Mouse (Mus musculus): ENCODE results near the gene Sorcs3. TPM values are rescaled to one million over a fixed set of nuclear protein-coding genes. Genes with fewer than 3 reads are reported as not detected.

Gene Sorcs3
- polyA plus RNA-seq, 1 experiment, result 0.03 TPM

DNA sequence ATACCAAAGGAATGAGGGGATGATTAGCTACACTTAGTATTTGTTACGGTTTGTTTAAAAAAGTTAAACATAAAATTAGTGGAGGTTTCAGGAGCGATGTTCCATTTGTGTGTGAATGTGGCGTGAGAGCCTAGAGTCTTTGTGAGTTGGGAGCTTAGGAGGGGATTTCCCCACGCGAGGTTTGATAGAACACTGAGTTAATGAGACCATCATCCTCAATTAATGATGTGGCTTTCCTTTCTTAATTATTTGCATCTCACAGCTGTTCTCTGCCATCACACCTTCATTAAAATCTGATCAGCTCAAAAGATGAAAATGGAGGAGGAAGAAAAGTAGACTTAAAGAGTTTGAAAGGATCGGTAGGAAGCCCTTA is 104.5 kb downstream of the Sorcs3 start:
- 90% methylated on average over 6 of the region's 6 CpGs for WGBS
- no peaks in the 10 kb centered on the region for H3K4me1 ChIP-seq (ENCODE audit: control insufficient read depth, insufficient read depth, insufficient read length, low read length)
- no peaks in the 10 kb centered on the region for H3K36me3 ChIP-seq (ENCODE audit: control insufficient read depth, insufficient read depth, low read length)
- H3K27ac ChIP-seq (ENCODE audit: insufficient read depth, low read depth, low read length), result no peak overlapping the region
- H3K27me3 ChIP-seq (ENCODE audit: control insufficient read depth, insufficient read depth, low read length), result no peaks in the 10 kb centered on the region
- H3K4me3 ChIP-seq (ENCODE audit: low read depth, low read length), result no peak overlapping the region
- TF ChIP-seq CTCF (IDR thresholded peaks at IDR 0.05; ENCODE audit: extremely low read depth, insufficient read length, insufficient replicate concordance, low read depth, low read length), result no peak
- no peak for TF ChIP-seq POLR2A (IDR thresholded peaks at IDR 0.05; ENCODE audit: low read depth, low read length)

DNA sequence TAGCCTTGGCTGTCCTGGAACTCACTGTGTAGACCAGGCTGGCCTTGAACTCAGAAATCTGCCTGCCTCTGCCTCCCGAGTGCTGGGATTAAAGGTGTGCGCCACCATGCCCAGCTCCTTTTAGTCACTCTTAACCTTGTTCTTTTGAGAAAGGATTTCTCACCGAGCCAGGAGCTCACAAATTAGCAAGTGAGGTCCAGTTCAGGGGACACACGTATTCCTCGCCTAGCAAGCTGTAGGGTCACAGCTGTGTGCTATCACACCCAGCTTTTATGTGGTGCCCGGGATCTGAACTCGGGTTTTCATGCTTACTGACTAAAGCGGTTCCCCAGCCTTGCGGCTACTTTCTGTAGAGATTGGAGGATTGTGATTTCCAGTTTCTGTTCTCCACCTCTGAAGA is 108.0 kb downstream of the Sorcs3 start:
- no peak overlapping the region for H3K4me3 ChIP-seq (ENCODE audit: low read depth, low read length)
- no peaks in the 10 kb centered on the region for H3K27me3 ChIP-seq (ENCODE audit: control insufficient read depth, insufficient read depth, low read length)
- no peak overlapping the region for H3K27ac ChIP-seq (ENCODE audit: insufficient read depth, low read depth, low read length)
- 90% methylated on average over 9 of the region's 9 CpGs for WGBS
- TF ChIP-seq POLR2A (IDR thresholded peaks at IDR 0.05; ENCODE audit: low read depth, low read length) (no peak), CTCF (IDR thresholded peaks at IDR 0.05; ENCODE audit: extremely low read depth, insufficient read length, insufficient replicate concordance, low read depth, low read length) (no peak)
- no peaks in the 10 kb centered on the region for H3K36me3 ChIP-seq (ENCODE audit: control insufficient read depth, insufficient read depth, low read length)
- no peaks in the 10 kb centered on the region for H3K4me1 ChIP-seq (ENCODE audit: control insufficient read depth, insufficient read depth, insufficient read length, low read length)

DNA sequence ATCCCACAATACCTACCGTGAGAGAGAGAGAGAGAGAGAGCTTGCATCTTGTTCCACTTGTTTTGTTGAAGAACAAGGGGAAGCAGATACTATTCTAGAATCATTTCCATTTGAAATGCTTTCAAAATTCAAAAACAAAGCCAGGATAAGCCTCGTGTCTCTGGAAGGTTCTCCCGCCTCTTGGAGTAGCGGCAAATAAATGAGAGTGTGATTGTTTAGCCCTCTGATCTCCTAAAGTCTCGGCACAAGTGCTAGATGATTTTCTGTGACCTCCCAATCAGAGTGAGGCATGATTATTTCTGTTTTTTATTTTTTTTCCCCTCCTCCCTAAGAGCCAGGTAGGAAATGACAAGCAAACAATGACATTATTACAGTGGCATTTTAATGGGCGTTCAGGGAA is 121.3 kb downstream of the Sorcs3 start:
- TF ChIP-seq POLR2A (IDR thresholded peaks at IDR 0.05; ENCODE audit: low read depth, low read length) (no peak), CTCF (IDR thresholded peaks at IDR 0.05; ENCODE audit: extremely low read depth, insufficient read length, insufficient replicate concordance, low read depth, low read length) (no peak)
- no peak overlapping the region for H3K27ac ChIP-seq (ENCODE audit: insufficient read depth, low read depth, low read length)
- H3K27me3 ChIP-seq (ENCODE audit: control insufficient read depth, insufficient read depth, low read length), result no peaks in the 10 kb centered on the region
- 66% methylated on average over 6 of the region's 6 CpGs for WGBS
- no peak overlapping the region for H3K4me3 ChIP-seq (ENCODE audit: low read depth, low read length)
- H3K4me1 ChIP-seq (ENCODE audit: control insufficient read depth, insufficient read depth, insufficient read length, low read length), result no peaks in the 10 kb centered on the region
- no peaks in the 10 kb centered on the region for H3K36me3 ChIP-seq (ENCODE audit: control insufficient read depth, insufficient read depth, low read length)

DNA sequence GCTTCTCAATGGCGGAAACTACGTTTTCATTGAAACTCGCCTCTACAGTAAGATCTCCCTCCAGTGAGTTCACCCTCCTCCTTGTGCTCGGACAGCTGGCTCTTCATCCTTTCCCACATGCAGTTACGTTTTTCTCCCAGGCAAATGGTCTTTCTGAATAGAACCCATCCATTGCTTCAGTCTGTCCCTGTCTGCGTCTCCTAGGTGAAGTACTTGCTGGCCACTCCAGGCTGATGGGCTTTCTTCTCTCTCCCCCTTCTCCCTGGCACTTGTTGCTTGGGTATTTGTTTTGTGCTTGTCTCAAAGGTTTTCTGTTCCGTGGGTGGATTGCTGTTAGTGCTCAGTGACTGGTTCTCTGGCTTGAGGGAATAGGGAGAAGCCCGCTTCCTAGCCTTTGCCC is 122.3 kb downstream of the Sorcs3 start:
- no peak for TF ChIP-seq CTCF (IDR thresholded peaks at IDR 0.05; ENCODE audit: extremely low read depth, insufficient read length, insufficient replicate concordance, low read depth, low read length)
- no peak for TF ChIP-seq POLR2A (IDR thresholded peaks at IDR 0.05; ENCODE audit: low read depth, low read length)
- Histone ChIP-seq H3K27me3 (ENCODE audit: control insufficient read depth, insufficient read depth, low read length) (no peaks in the 10 kb centered on the region), H3K27ac (ENCODE audit: insufficient read depth, low read depth, low read length) (no peak overlapping the region), H3K4me1 (ENCODE audit: control insufficient read depth, insufficient read depth, insufficient read length, low read length) (no peaks in the 10 kb centered on the region), H3K4me3 (ENCODE audit: low read depth, low read length) (no peak overlapping the region), H3K36me3 (ENCODE audit: control insufficient read depth, insufficient read depth, low read length) (no peaks in the 10 kb centered on the region)
- WGBS, result 82% methylated on average over 8 of the region's 8 CpGs

DNA sequence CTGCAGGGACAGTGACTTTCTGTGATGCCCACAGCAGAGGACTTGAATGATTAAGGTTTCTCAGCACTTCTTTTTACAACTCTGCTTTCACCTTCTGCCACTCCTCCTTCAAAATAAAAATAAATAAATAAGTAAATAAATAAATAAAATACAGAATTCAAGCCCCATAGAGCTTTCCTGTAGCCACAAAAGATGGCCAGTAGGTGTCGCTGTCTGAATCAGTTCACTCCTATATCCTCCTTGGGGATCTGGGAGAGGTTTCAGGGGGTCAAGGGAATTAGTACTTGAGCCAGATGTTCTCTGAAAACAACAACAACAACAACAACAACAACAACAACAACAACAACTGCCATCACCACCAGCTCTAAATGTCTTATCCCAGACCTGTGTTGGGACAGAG is 125.8 kb downstream of the Sorcs3 start:
- Histone ChIP-seq H3K4me3 (ENCODE audit: low read depth, low read length) (no peak overlapping the region), H3K27me3 (ENCODE audit: control insufficient read depth, insufficient read depth, low read length) (no peaks in the 10 kb centered on the region), H3K4me1 (ENCODE audit: control insufficient read depth, insufficient read depth, insufficient read length, low read length) (no peaks in the 10 kb centered on the region), H3K36me3 (ENCODE audit: control insufficient read depth, insufficient read depth, low read length) (no peaks in the 10 kb centered on the region), H3K27ac (ENCODE audit: insufficient read depth, low read depth, low read length) (no peak overlapping the region)
- TF ChIP-seq POLR2A (IDR thresholded peaks at IDR 0.05; ENCODE audit: low read depth, low read length) (no peak), CTCF (IDR thresholded peaks at IDR 0.05; ENCODE audit: extremely low read depth, insufficient read length, insufficient replicate concordance, low read depth, low read length) (no peak)
- WGBS, result 17% methylated on average over 1 of the region's 1 CpGs

DNA sequence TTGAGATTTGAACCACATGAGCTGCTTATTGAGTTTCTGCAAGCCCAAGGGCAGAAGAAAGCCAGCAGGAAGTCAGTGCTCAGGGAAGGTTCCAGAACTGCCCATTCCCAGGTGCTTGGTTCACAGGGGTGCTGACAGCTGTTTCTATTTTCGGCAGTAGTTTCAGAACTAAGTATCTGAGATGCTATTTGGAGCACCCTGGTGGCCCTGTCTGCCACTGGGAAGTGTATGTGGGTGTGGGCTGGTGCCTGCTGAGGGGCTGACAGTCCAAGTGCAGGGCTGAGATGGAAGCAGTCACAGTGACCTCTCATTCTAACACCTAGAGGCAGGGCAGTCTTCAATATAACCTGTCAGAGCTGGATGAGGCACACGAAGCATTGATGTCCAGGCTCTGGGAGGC is 127.3 kb downstream of the Sorcs3 start:
- WGBS, result 65% methylated on average over 2 of the region's 2 CpGs

DNA sequence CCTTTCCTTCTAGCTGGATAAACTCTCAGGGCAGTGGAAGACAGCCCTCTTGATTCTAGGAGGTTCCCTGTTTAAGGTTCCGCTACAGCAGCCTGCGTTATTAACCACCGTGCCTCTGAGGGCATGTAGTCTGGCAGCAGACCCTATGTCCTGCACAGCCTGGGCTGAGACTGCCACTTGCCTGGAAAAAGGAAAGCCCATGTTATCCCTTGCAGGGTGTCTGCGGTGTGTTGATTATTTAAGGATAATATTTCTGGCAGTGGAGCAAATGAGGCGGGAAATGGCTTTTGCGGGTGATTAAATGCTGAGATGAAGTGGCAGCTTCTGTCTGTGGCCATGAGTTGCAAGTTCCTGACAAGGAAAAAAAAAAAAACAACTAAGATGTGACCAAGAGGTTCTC is 131.6 kb downstream of the Sorcs3 start:
- no peaks in the 10 kb centered on the region for H3K27me3 ChIP-seq (ENCODE audit: control insufficient read depth, insufficient read depth, low read length)
- no peaks in the 10 kb centered on the region for H3K4me1 ChIP-seq (ENCODE audit: control insufficient read depth, insufficient read depth, insufficient read length, low read length)
- no peak for TF ChIP-seq CTCF (IDR thresholded peaks at IDR 0.05; ENCODE audit: extremely low read depth, insufficient read length, insufficient replicate concordance, low read depth, low read length)
- no peak for TF ChIP-seq POLR2A (IDR thresholded peaks at IDR 0.05; ENCODE audit: low read depth, low read length)
- H3K4me3 ChIP-seq (ENCODE audit: low read depth, low read length), result no peak overlapping the region
- H3K27ac ChIP-seq (ENCODE audit: insufficient read depth, low read depth, low read length), result no peak overlapping the region
- 80% methylated on average over 6 of the region's 6 CpGs for WGBS
- no peaks in the 10 kb centered on the region for H3K36me3 ChIP-seq (ENCODE audit: control insufficient read depth, insufficient read depth, low read length)

More for the DNA sequence above, 127.3 kb downstream of the Sorcs3 start:
- Histone ChIP-seq H3K27ac (ENCODE audit: insufficient read depth, low read depth, low read length) (no peak overlapping the region), H3K4me1 (ENCODE audit: control insufficient read depth, insufficient read depth, insufficient read length, low read length) (no peaks in the 10 kb centered on the region), H3K36me3 (ENCODE audit: control insufficient read depth, insufficient read depth, low read length) (no peaks in the 10 kb centered on the region), H3K4me3 (ENCODE audit: low read depth, low read length) (no peak overlapping the region), H3K27me3 (ENCODE audit: control insufficient read depth, insufficient read depth, low read length) (no peaks in the 10 kb centered on the region)
- no peak for TF ChIP-seq POLR2A (IDR thresholded peaks at IDR 0.05; ENCODE audit: low read depth, low read length)
- no peak for TF ChIP-seq CTCF (IDR thresholded peaks at IDR 0.05; ENCODE audit: extremely low read depth, insufficient read length, insufficient replicate concordance, low read depth, low read length)

DNA sequence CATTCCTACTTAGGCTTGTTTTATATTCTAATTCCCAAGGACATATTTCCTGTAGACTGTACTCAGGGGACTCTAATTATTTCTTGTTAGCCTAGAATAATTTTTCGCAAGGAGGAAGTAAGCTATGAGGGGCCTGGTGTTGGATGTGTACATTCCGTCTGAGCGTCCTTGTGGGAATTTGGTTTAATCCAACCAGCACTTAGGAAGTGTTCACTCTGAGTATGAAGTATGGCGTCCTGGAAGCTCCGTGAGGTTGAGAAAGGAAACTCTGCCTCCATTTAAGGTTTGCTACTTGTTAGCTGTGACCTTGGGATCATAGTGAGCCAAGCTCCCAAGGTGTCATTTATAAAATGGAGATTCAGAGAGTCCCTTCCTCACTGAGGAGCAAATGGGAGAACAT is 132.3 kb downstream of the Sorcs3 start:
- WGBS, result 75% methylated on average over 5 of the region's 5 CpGs
- H3K4me3 ChIP-seq (ENCODE audit: low read depth, low read length), result no peak overlapping the region
- no peaks in the 10 kb centered on the region for H3K4me1 ChIP-seq (ENCODE audit: control insufficient read depth, insufficient read depth, insufficient read length, low read length)
- H3K27me3 ChIP-seq (ENCODE audit: control insufficient read depth, insufficient read depth, low read length), result no peaks in the 10 kb centered on the region
- H3K27ac ChIP-seq (ENCODE audit: insufficient read depth, low read depth, low read length), result no peak overlapping the region
- TF ChIP-seq CTCF (IDR thresholded peaks at IDR 0.05; ENCODE audit: extremely low read depth, insufficient read length, insufficient replicate concordance, low read depth, low read length) (no peak), POLR2A (IDR thresholded peaks at IDR 0.05; ENCODE audit: low read depth, low read length) (no peak)
- no peaks in the 10 kb centered on the region for H3K36me3 ChIP-seq (ENCODE audit: control insufficient read depth, insufficient read depth, low read length)
